Mouse (Mus musculus) kidney, postnatal 25 days (tissue): ENCODE measurements around the gene Tef.

ENCODE experiments used
- DNase-seq, 2 experiments: peaks; one replicate each; pipeline ENCODE4 v3.0.0; 2021; ENCODE audit warnings: mixed read lengths in 2 of 2

Tef gene

GRCm38 (mm10) chr15:81851375-81851774 is 49.2 kb downstream of the Tef start:
- peak in 1 of 2 experiments; percentile 38 for DNase-seq

DNA sequence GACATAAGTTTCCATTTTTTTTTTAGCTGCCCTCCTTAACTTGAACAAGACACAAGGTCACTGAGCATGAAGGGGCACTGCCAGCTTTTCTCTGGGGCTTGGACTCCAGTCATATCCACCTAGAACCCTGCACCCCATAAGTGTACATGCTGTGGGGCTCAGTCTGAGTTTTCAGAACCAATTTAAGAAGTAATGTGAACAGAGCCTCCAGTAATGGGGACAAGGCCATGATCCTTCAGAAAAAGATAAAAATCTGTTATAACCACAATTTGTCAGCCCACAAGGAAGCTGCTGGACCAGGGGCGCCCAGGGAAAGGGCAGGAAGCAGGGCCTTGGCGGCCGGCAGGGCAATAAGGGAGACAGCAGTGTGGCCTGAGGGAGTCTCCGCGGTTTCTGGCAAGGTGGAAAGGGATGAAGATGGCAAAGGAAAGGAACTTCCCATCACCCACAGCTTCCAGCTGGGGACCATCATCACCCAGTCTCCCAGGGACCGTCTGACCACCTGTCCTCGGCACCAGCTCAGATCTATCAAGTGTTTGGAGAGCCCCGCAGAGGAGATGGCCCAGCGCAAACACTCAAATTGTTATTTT is 50.3 kb downstream of the Tef start:
- DNase-seq, result peak in 1 of 2 experiments; percentile 54

DNA sequence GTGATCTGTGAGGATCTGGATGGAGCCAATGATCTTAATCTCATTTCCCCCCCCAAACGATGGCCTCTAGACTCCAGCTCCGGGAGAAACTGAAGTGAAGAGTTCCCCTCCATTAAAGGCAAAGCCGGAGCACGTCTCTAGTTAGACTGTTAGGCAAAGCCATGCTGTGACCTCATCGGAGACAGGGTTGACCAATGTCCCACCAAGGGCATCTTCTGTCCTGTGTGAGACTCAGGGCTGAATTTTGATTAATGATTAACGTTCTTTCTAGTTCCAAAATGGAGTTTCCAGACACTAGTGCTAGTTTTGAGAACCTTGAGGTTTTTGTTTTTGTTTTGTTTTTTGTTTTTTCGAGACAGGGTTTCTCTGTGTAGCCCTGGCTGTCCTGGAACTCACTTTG is 50.9 kb downstream of the Tef start:
- DNase-seq, result peak in 1 of 2 experiments; percentile 75

- DNase-seq, result peak; percentile 92 to 96
Observed at GRCm38 (mm10) chr15:81856030-81856790, 54.0 kb downstream of the Tef start.

DNA sequence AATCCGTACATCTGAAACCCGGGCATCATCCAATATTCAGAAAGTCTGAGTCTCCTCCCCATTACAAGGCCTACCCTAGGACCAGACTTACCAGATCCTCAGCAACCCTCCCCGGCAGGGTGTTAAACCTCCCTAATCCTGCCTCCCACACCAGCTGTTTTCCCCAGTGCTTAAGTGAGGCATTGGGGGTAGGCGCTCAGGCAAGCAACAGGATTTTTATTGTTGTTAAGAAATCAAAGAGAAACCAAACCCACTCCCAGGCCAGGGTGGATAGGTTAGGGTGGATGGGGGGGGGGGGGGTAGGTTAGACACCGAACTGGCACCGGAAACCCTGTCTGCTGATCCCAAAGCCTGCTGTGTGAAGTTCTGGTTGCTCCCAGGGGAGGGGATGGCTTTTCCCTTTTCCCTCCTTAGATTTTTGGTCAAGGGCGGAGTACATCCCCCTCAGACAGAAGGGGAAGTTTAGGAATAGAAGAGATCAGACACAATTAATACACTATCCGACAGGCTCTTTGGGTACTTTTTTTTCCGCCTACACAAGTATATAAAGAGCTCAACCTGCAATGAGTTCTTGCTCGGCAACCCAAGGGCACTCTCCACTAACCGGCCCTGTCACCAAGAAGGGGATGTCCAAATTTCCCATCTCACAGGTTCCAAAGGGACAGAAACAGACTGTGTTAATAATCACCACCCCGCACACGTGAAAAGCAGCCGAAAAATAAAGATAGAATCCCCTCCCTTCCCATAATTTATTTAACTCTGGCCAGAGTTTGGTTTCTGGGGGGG is 54.9 kb downstream of the Tef start:
- DNase-seq, result no peak

GRCm38 (mm10) chr15:81857724-81858116 is 55.5 kb downstream of the Tef start:
- no peak for DNase-seq

- DNase-seq, result peak; percentile 95 to 97
Observed at GRCm38 (mm10) chr15:81858138-81858516, 55.9 kb downstream of the Tef start.

DNA sequence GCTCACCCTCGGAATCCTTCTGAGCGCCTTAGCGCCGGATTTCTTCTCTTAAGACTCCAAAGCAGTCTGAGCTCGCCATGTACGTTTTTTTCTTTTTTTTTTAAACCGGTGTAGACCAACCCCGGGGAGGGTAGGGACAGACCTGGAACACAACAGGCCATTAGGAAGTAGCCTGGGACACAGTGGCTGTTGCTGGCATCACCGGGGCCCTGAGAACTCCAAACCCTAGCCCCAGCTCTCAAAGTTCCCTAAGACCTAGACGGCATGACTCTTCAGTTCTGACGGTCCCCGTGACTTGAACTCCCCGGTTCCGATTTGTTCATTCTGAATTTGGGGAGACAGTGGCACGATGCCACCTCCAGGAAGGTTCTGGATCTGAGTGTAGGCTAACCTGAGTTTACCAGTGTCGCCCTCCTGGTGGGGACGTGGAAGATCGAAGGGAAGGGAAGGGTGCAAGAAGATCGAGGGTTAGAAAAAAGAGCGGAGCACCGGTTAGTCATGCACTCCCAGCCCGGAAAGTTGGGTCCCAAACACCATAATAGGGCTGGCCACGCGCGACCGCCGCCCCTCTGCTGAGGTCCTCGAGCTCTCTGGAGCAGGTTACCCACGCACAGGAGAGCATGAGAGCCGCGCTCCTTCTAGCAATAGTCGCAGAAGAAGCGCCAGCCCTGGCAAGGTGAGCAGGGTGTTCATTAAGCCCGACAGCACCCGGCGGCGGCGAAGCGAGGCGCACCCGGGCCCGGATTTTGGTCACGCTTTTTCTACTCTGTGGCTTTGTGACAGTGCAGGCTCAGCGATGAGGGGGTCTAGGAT is 56.5 kb downstream of the Tef start, which contains the start of gene Tob2:
Gene Tob2, minus strand, starts transcription at position 280 of the 813 bp plus-strand sequence.
- peak; percentile 75 to 86 for DNase-seq

GRCm38 (mm10) chr15:81859330-81860255 is 57.4 kb downstream of the Tef start:
- DNase-seq, result peak; percentile 87 to 91

- peak in 1 of 2 experiments; percentile 57 for DNase-seq
Observed at GRCm38 (mm10) chr15:81860471-81861135, 58.4 kb downstream of the Tef start.

GRCm38 (mm10) chr15:81864238-81864637 is 62.0 kb downstream of the Tef start:
- DNase-seq, result no peak

- DNase-seq, result no peak
Observed at GRCm38 (mm10) chr15:81869985-81870384, 67.8 kb downstream of the Tef start.

DNA sequence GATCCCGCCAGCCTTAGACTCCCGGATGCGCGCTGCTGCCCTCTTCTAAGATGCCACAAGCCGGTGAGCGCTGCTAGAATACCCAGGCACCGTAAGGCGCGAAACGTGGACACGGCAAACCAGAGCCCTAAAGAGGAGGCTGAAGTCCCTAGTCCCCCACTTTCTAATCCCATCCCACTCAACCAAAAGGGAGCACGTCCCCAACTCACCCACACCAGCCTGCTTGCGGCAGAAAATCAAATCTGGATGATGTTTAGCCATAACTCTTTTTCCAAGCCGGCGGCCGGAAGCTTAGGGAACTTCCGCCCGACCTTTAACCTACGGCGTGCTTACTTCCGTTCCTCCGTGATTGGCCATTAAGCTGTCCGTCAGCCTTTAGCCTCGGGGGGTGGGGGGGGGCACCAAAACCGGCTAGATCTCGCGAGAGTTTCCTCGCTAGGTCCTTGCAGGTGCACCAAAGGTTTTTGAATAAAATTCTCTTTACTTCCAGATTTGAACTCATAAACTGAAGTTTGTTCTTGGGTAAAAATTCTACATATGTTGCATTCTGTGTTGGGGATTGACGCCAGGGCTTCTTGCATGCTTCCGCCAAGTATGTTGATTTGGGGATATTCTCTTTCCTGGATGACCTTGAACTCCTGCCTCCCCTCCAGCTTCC is 69.5 kb downstream of the Tef start, which contains the start of gene Phf5a:
Gene Phf5a, minus strand, starts transcription at position 308 of the 658 bp plus-strand sequence.
- DNase-seq, result peak; percentile 95

- peak; percentile 100 for DNase-seq
Observed at GRCm38 (mm10) chr15:81872262-81873136, 70.3 kb downstream of the Tef start, which contains the start of gene Aco2. TSS of gene Aco2 (plus strand) at chr15:81872309.
